Mouse (Mus musculus) cortical plate, adult 2 months (tissue): ENCODE measurements around the gene Lrif1. TPM values are rescaled to one million over a fixed set of nuclear protein-coding genes. Genes with fewer than 3 reads are reported as not detected.
"Not testable (repeated sequence)": the region's sequence is repeated elsewhere in the genome, so short reads cannot be mapped to it uniquely, and the experiment has no call there.

ENCODE experiments used
- H3K27ac ChIP-seq: fragments of 200-500 bp; 2 replicates; pipeline ENCODE4 v1.5.1; 2012; ENCODE audit warnings: low read length, control low read depth, inconsistent platforms; ENCODE audit not compliant: insufficient read depth
- H3K4me1 ChIP-seq: fragments of 200-500 bp; 2 replicates; pipeline ENCODE4 v1.6.1; 2011; ENCODE audit warnings: low read length; ENCODE audit not compliant: control insufficient read depth, insufficient read depth
- H3K4me3 ChIP-seq: fragments of 200-500 bp; 2 replicates; pipeline ENCODE4 v1.5.1; 2011; ENCODE audit warnings: mild to moderate bottlenecking, low read length, control low read depth; ENCODE audit not compliant: insufficient read depth
- CTCF ChIP-seq: fragments of 200-500 bp; IDR thresholded peaks from 2 replicates; pipeline ENCODE4 v1.5.1; 2011; ENCODE audit warnings: mild to moderate bottlenecking, control low read depth, low read length; ENCODE audit not compliant: insufficient read depth; ENCODE audit errors: extremely low read depth
- POLR2A ChIP-seq: fragments of 200-500 bp; IDR thresholded peaks from 2 replicates; pipeline ENCODE4 v1.6.1; 2011; ENCODE audit warnings: mild to moderate bottlenecking, low read length, control low read depth; ENCODE audit not compliant: insufficient read depth; ENCODE audit errors: extremely low read depth
- polyA plus RNA-seq: library from polyadenylated mRNA; depleted of rRNA; stranded (reverse); fragments of >200 nt; gene quantifications from 2 replicates; pipeline ENCODE4 v1.2.3, GENCODE M21; 2012; rRNA removed

The Lrif1 gene
- polyA plus RNA-seq, result 14.5 and 14.8 TPM in 2 replicates

GRCm38 (mm10) chr3:106684830-106685229 is at the start of gene Lrif1:
Gene Lrif1 (plus strand): TSS chr3:106684987.
- TF ChIP-seq CTCF (no peak), POLR2A (peak; percentile 81)
- Histone ChIP-seq H3K4me3 (peak within 1 kb of the TSS; percentile 60), H3K27ac (peak within 1 kb of the TSS; percentile 57; the same call in 1 of the 2 replicates), H3K4me1 (no peaks in the 10 kb centered on the region)

GRCm38 (mm10) chr3:106672811-106673210 is 12.0 kb upstream of the Lrif1 start:
- not testable (repeated sequence) for H3K27ac ChIP-seq, H3K4me1 ChIP-seq, H3K4me3 ChIP-seq

- Histone ChIP-seq H3K4me3 (peak overlapping the region; percentile 60; the same call in 1 of the 2 replicates), H3K27ac (no peak overlapping the region), H3K4me1 (no peaks in the 10 kb centered on the region)
- no peak for TF ChIP-seq POLR2A
- no peak for TF ChIP-seq CTCF
These were observed 594 bp downstream of the Lrif1 start for GRCm38 (mm10) chr3:106685381-106685780.

GRCm38 (mm10) chr3:106721397-106722027 is 36.7 kb downstream of the Lrif1 start:
- peak overlapping the region; percentile 97 for H3K27ac ChIP-seq
- TF ChIP-seq CTCF (no peak), POLR2A (no peak)
- no peaks in the 10 kb centered on the region for H3K4me1 ChIP-seq
- H3K4me3 ChIP-seq, result peak overlapping the region; percentile 59

GRCm38 (mm10) chr3:106722028-106722945 is 37.5 kb downstream of the Lrif1 start:
- H3K27ac ChIP-seq, result peak overlapping the region; percentile 97
- no peaks in the 10 kb centered on the region for H3K4me1 ChIP-seq
- TF ChIP-seq POLR2A, result peak; percentile 67
- TF ChIP-seq CTCF, result no peak
- peak overlapping the region; percentile 59 for H3K4me3 ChIP-seq

GRCm38 (mm10) chr3:106755898-106756297 is 71.1 kb downstream of the Lrif1 start:
- TF ChIP-seq POLR2A (no peak), CTCF (no peak)
- H3K4me1 ChIP-seq, result no peaks in the 10 kb centered on the region
- H3K27ac ChIP-seq, result no peak overlapping the region
- no peak overlapping the region for H3K4me3 ChIP-seq

- H3K27ac ChIP-seq, result no peak overlapping the region
- H3K4me1 ChIP-seq, result no peaks in the 10 kb centered on the region
- H3K4me3 ChIP-seq, result no peak overlapping the region
- no peak for TF ChIP-seq POLR2A
- no peak for TF ChIP-seq CTCF
These were observed 87.0 kb downstream of the Lrif1 start for GRCm38 (mm10) chr3:106771834-106772233.

- no peak for TF ChIP-seq POLR2A
- TF ChIP-seq CTCF, result no peak
- Histone ChIP-seq H3K4me1 (no peaks in the 10 kb centered on the region), H3K27ac (no peak overlapping the region), H3K4me3 (no peak overlapping the region)
These were observed 100.3 kb downstream of the Lrif1 start for GRCm38 (mm10) chr3:106785130-106785529.

Other genes with a start within 250 kb of the Lrif1 start
- 0.21 and 0.25 TPM in 2 replicates for gene Dennd2d, start 202.6 kb upstream of the Lrif1 start, polyA plus RNA-seq
- gene Dram2, start 137.2 kb upstream of the Lrif1 start, polyA plus RNA-seq, result 36.6 and 42.3 TPM in 2 replicates
- gene Cept1, start 137.2 kb upstream of the Lrif1 start, polyA plus RNA-seq, result 33.6 and 39.3 TPM in 2 replicates
- gene Cd53, start 105.2 kb downstream of the Lrif1 start, polyA plus RNA-seq, result 11.1 and 11.2 TPM in 2 replicates
- not detected in 2 replicates for gene Olfr266, start 141.3 kb downstream of the Lrif1 start, polyA plus RNA-seq